Mouse (Mus musculus) megakaryocyte, embryonic 14.5 days (primary cell): Measurements from ENCODE around the gene Spp2.

Source experiments
- FLI1 ChIP-seq: IDR thresholded peaks from 2 replicates; pipeline ENCODE4 v1.6.1; 2012; ENCODE audit warnings: low read length, inconsistent platforms, mixed read lengths
- GATA1 ChIP-seq: IDR thresholded peaks from 3 replicates; pipeline ENCODE4 v1.6.1; 2012; ENCODE audit warnings: mixed read lengths, low read length, inconsistent platforms, borderline replicate concordance

DNA sequence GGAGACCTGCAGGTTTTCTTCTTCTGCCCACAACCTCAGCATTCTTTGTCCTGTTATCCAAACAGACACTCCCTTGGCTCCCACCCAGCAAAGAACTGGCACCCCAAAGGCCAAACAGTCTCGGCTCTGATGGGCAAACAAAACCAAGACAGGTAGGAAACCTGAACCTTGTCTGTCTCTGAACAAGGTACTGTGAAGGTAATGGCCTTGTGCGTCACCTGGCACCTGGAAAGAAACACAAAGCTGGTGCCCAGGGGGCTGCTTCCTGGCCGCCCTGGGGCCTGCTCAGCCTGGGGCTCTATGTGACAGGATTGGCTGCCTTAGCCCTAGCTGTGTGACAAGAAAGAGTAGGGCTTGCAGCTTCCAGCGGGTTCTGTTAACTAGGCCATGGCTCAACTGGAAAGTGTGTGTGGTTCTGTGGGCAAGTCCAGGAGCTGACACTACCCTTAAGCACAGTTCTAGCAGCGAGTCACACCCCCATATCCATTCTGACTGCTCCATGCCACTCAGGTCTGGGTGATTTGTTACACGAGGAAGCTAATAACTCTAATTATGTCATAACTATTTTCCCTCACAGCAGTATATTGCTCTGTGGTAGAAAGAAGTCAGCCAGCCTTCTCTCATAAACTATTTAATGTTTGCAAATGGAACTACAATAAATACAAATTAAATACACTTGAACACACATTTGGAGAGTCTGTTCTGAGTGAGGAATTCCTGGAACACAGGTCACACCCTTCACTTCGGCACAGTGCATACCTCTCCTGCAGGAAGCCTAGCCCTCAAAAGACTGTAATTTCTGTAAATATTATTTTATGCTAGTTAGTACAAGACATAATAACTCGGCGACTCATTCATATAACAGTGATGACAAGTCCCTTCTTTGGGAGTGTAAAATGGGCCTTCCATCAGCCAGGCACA lies 30.7 kb downstream of the Spp2 start:
- no peak for TF ChIP-seq FLI1
- no peak for TF ChIP-seq GATA1
